Comparison of ENCODE assay signal across 8 mouse cellular contexts in genomic region chr3:144206261-144206660, GRCm38 (mm10). TPM values are rescaled to one million over a fixed set of nuclear protein-coding genes. Genes with fewer than 3 reads are reported as not detected.
A peak's percentile ranks its signal among the peaks of the same experiment; 100 is the strongest.
DNase-seq lines count a peak whose midpoint lies in the region; ATAC-seq and TF ChIP-seq lines count a peak whose summit lies in the region.

No protein-coding gene starts in this region.

- TF ChIP-seq POLR2A in cerebellum, adult 2 months (IDR thresholded peaks at IDR 0.05; ENCODE audit: borderline replicate concordance, insufficient read depth, low read length), result no peak
- no peak for TF ChIP-seq POLR2A in testis, adult 2 months (IDR thresholded peaks at IDR 0.05; ENCODE audit: control insufficient read depth, low read depth, low read length)

- H3K4me3 ChIP-seq in cerebellum, adult 2 months (replicated peaks; ENCODE audit: insufficient read depth, low read depth, low read length), result peak overlapping the region; percentile 32
- peak overlapping the region; percentile 75; the same call in 1 of the 2 replicates for H3K4me3 ChIP-seq in testis, adult 2 months (ENCODE audit: control insufficient read depth, low read depth, low read length)
- peak overlapping the region; percentile 74 for H3K4me3 ChIP-seq in liver, embryonic 12.5 days

- 27% methylated on average over 3 of the region's 3 CpGs for WGBS in cerebellum, adult 2 months
- 25% methylated on average over 3 of the region's 3 CpGs for WGBS in liver, embryonic 12.5 days (ENCODE audit: insufficient replicate concordance)

- ATAC-seq in liver, embryonic 12.5 days, result no peak

- no peaks in the 10 kb centered on the region for H3K27me3 ChIP-seq in cerebellum, adult 2 months (ENCODE audit: control insufficient read depth, insufficient read depth, low read length)
- peaks cover 4% of the 10 kb centered on the region for H3K27me3 ChIP-seq in testis, adult 2 months (ENCODE audit: control insufficient read depth, insufficient read depth, low read length)
- H3K27me3 ChIP-seq in liver, embryonic 12.5 days (replicated peaks), result peaks cover 4% of the 10 kb centered on the region; the same call in 1 of the 2 replicates

- H3K4me1 ChIP-seq in cerebellum, adult 2 months (ENCODE audit: control insufficient read depth, insufficient read depth, low read length), result no peaks in the 10 kb centered on the region
- H3K4me1 ChIP-seq in testis, adult 2 months (ENCODE audit: control insufficient read depth, insufficient read depth, low read length), result peaks cover 7% of the 10 kb centered on the region
- H3K4me1 ChIP-seq in liver, embryonic 12.5 days, result peaks cover 28% of the 10 kb centered on the region

- peak overlapping the region; percentile 87 for H3K4me2 ChIP-seq in liver, embryonic 12.5 days

- no peak overlapping the region for H3K9ac ChIP-seq in liver, embryonic 12.5 days

- DNase-seq in cerebellum, adult 2 months, result no peak
- DNase-seq in cerebellum, postnatal 4 days (ENCODE audit: low spot score in 2 of 2), result no peak
- no peak for DNase-seq in testis, postnatal 10 days (ENCODE audit: low spot score)
- no peak for DNase-seq in adrenal gland, postnatal 4 days (ENCODE audit: low spot score in 2 of 2)
- no peak for DNase-seq in embryo, embryonic 9.5 days (ENCODE audit: extremely low spot score)
- DNase-seq in left cerebral cortex, postnatal 10 days (ENCODE audit: extremely low spot score in 1 of 2, low spot score in 2 of 2), result no peak

- H3K9me3 ChIP-seq in liver, embryonic 12.5 days (replicated peaks), result no peaks in the 10 kb centered on the region

- no peaks in the 10 kb centered on the region for H3K36me3 ChIP-seq in testis, adult 2 months (ENCODE audit: control insufficient read depth, insufficient read depth, low read length)
- no peaks in the 10 kb centered on the region for H3K36me3 ChIP-seq in liver, embryonic 12.5 days

- no peak overlapping the region for H3K27ac ChIP-seq in cerebellum, adult 2 months (ENCODE audit: insufficient read depth, low read length)
- H3K27ac ChIP-seq in testis, adult 2 months (ENCODE audit: control insufficient read depth, insufficient read depth, low read depth, low read length), result peak overlapping the region; percentile 54; the same call in 1 of the 2 replicates
- H3K27ac ChIP-seq in liver, embryonic 12.5 days, result no peak overlapping the region

- intact Hi-C loops in left cerebral cortex, postnatal 10 days (cut with DNase I), result loop anchor here (10.0 kb wide), 2 partner anchors 601 to 961 kb away; no protein-coding TSS in a partner anchor

- TF ChIP-seq CTCF in cerebellum, adult 2 months (IDR thresholded peaks at IDR 0.05; ENCODE audit: borderline replicate concordance, insufficient read depth, low read depth, low read length), result no peak
- TF ChIP-seq CTCF in testis, adult 2 months (IDR thresholded peaks at IDR 0.05; ENCODE audit: control insufficient read depth, insufficient read depth, insufficient replicate concordance, low read depth, low read length), result no peak

RNA-seq across cellular contexts. Expression of gene Lmo4, which starts 1.2 kb away (rescaled TPM):
- 45.3 and 49.1 TPM in 2 replicates for polyA plus RNA-seq in cerebellum, adult 2 months (2012; rRNA removed)
- polyA plus RNA-seq in testis, adult 2 months (2012; rRNA removed), result 10.3 and 12.4 TPM in 2 replicates
- polyA plus RNA-seq in liver, embryonic 12.5 days (2016; fragmentation: Nextera tagmentation; extraction: Ambion mirVana), result 14.8 and 16.5 TPM in 2 replicates
- 100 to 1,000 TPM in 1 of 2 experiments, 10 to 100 TPM in 1; 91.9 to 103 TPM for total RNA-seq in adrenal gland, postnatal 4 days (2021)
- 100 to 1,000 TPM; 251 to 313 TPM for total RNA-seq in left cerebral cortex, postnatal 10 days (2021)
